Mouse (Mus musculus): ENCODE data around the gene Pank2.

DNA sequence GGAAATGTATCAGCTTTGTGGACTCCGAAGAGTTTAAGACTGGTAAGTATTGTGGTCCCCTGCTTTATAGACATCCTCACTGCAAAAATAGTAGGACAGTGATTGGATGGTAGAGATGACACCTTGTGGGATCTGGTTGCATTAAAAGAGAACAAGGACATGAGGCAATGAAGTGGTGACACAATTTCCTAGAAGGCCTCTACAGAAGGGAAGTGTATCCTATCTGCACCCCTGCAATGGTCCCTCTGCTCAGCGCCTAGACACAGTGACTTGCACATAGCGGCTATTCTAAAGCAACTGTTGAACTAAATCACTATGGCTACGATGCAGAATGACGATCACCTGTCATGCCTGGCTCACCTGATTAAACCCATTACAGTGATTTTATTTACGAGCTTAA is 75.3 kb downstream of the Pank2 start:
- TF ChIP-seq GATA1 (IDR thresholded peaks at IDR 0.05; ENCODE audit: low read depth, low read length) = no peak
- no peak for TF ChIP-seq MAX (IDR thresholded peaks at IDR 0.05; ENCODE audit: low read length)
- no peak for TF ChIP-seq EP300 (IDR thresholded peaks at IDR 0.05; ENCODE audit: low read depth in 1 of 2, low read length in 2 of 2)
- no peak for TF ChIP-seq POLR2A (IDR thresholded peaks at IDR 0.05; ENCODE audit: control insufficient read depth in 1 of 2, insufficient read depth in 1 of 2, low read depth in 1 of 2, low read length in 2 of 2, poor library complexity in 1 of 2)
- no peak for TF ChIP-seq ZC3H11A (IDR thresholded peaks at IDR 0.05; ENCODE audit: low read depth, low read length)
- TF ChIP-seq BHLHE40 (IDR thresholded peaks at IDR 0.05; ENCODE audit: borderline replicate concordance, low read depth, low read length) = no peak
- no peak for TF ChIP-seq POLR2AphosphoS2 (IDR thresholded peaks at IDR 0.05; ENCODE audit: low read length)
- no peak for TF ChIP-seq ZNF384 (IDR thresholded peaks at IDR 0.05; ENCODE audit: low read depth, low read length)
- TF ChIP-seq CTCF (IDR thresholded peaks at IDR 0.05 in 2 of 3, conservative IDR thresholded peaks at IDR 0.05 in 1 of 3; ENCODE audit: control insufficient read depth in 1 of 3, insufficient read depth in 1 of 3, low read depth in 2 of 3, low read length in 3 of 3, poor library complexity in 1 of 3, severe bottlenecking in 1 of 3) = no peak
- no peak for TF ChIP-seq UBTF (IDR thresholded peaks at IDR 0.05; ENCODE audit: borderline replicate concordance, insufficient read depth, low read depth, low read length)
- TF ChIP-seq E2F4 (IDR thresholded peaks at IDR 0.05; ENCODE audit: borderline replicate concordance, low read depth, low read length) = no peak
- no peak for TF ChIP-seq MXI1 (IDR thresholded peaks at IDR 0.05; ENCODE audit: low read depth, low read length)
